Mouse (Mus musculus) forebrain, postnatal 0 days (tissue): Measurements from ENCODE around the gene Jpt2. TPM values are rescaled to one million over a fixed set of nuclear protein-coding genes. Genes with fewer than 3 reads are reported as not detected.

Source experiments
- ATAC-seq: fragments of 200-750 bp; cut with Nextera tagmentation; 2 replicates; pipeline ENCODE4 v1.8.0; 2017; ENCODE audit warnings: mild to moderate bottlenecking, moderate library complexity
- DNase-seq: peaks from one replicate; pipeline ENCODE4 v3.0.0-alpha.2; 2015
- H3K27ac ChIP-seq: fragments of 300-500 bp; sonication (generic); 2 replicates; pipeline ENCODE4 v1.5.1; 2014; ENCODE audit warnings: low read depth, mild to moderate bottlenecking, antibody characterized with exemption, low read length, moderate library complexity, mixed read lengths
- H3K27me3 ChIP-seq: fragments of 300-500 bp; sonication (generic); 2 replicates; pipeline ENCODE4 v1.6.1; 2014; ENCODE audit warnings: mild to moderate bottlenecking, low read length, mixed read lengths; ENCODE audit not compliant: insufficient read depth
- H3K36me3 ChIP-seq: fragments of 300-500 bp; sonication (generic); 2 replicates; pipeline ENCODE4 v1.6.1; 2014; ENCODE audit warnings: mild to moderate bottlenecking, moderate library complexity; ENCODE audit not compliant: insufficient read depth
- H3K4me1 ChIP-seq: fragments of 300-500 bp; sonication (generic); 2 replicates; pipeline ENCODE4 v1.6.1; 2014; ENCODE audit warnings: antibody characterized with exemption; ENCODE audit not compliant: insufficient read depth
- H3K4me2 ChIP-seq: fragments of 300-500 bp; sonication (generic); 2 replicates; pipeline ENCODE4 v1.6.1; 2014; ENCODE audit warnings: low read depth, mild to moderate bottlenecking, moderate library complexity
- H3K4me3 ChIP-seq: fragments of 300-500 bp; sonication (generic); 2 replicates; pipeline ENCODE4 v1.5.1; 2014; ENCODE audit warnings: low read depth, low read length, mixed read lengths
- H3K9ac ChIP-seq: fragments of 300-500 bp; sonication (generic); 2 replicates; pipeline ENCODE4 v1.6.1; 2014; ENCODE audit warnings: mild to moderate bottlenecking
- H3K9me3 ChIP-seq: fragments of 300-500 bp; sonication (generic); 2 replicates; pipeline ENCODE4 v1.6.1; 2016; ENCODE audit warnings: low read length
- CTCF ChIP-seq: sonication (generic); IDR thresholded peaks from 2 replicates; pipeline ENCODE4 v1.5.1; 2016; ENCODE audit warnings: antibody characterized with exemption, control low read depth, low read depth
- WGBS: fragments of 180-500 bp; shearing (Covaris S2); extraction: QIAGEN DNeasy Blood & Tissue Kit; methylation state at CpG from one replicate; pipeline ENCODE4 v1.1.7; 2014; 5-methylcytosine and 5-hydroxymethylcytosine counted together
- polyA plus RNA-seq: library from polyadenylated mRNA; unstranded; fragments of >200 nt; fragmentation: Nextera tagmentation; extraction: Ambion mirVana; gene quantifications from 2 replicates; pipeline ENCODE4 v1.2.1, GENCODE M21; 2015
- total RNA-seq: library from RNA; depleted of rRNA; stranded (reverse); fragments of >200 nt; gene quantifications from 2 replicates; pipeline ENCODE4 v1.2.3, GENCODE M21; 2014; rRNA removed

Jpt2 gene
- total RNA-seq: 52.3 and 64.7 TPM in 2 replicates
- polyA plus RNA-seq: 46.2 and 58.4 TPM in 2 replicates

GRCm38 (mm10) chr17:24960135-24960851, at the start of gene Jpt2:
TSS of gene Jpt2 (minus strand) at chr17:24960689.
- H3K27me3 ChIP-seq: no peaks in the 10 kb centered on the region
- peak within 1 kb of the TSS; percentile 63 for H3K9ac ChIP-seq
- H3K4me2 ChIP-seq: peak within 1 kb of the TSS; percentile 57
- DNase-seq (peak; percentile 99), ATAC-seq (peak; percentile 100)
- H3K4me3 ChIP-seq: peak within 1 kb of the TSS; percentile 87
- H3K4me1 ChIP-seq: peaks cover 8% of the 10 kb centered on the region; the same call in 1 of the 2 replicates
- peaks cover 36% of the 10 kb centered on the region for H3K36me3 ChIP-seq
- H3K9me3 ChIP-seq: no peaks in the 10 kb centered on the region
- peak; percentile 67 for TF ChIP-seq CTCF
- under 1% methylated on average over 57 of the region's 59 CpGs for WGBS
- peak within 1 kb of the TSS; percentile 85 for H3K27ac ChIP-seq

- Histone ChIP-seq H3K4me2 (no peak overlapping the region), H3K9ac (no peak overlapping the region), H3K4me3 (no peak overlapping the region), H3K36me3 (peaks cover 41% of the 10 kb centered on the region), H3K9me3 (no peaks in the 10 kb centered on the region), H3K27me3 (no peaks in the 10 kb centered on the region), H3K4me1 (no peaks in the 10 kb centered on the region), H3K27ac (no peak overlapping the region)
- DNase-seq: no peak
- ATAC-seq: no peak
- TF ChIP-seq CTCF: no peak
Measured at GRCm38 (mm10) chr17:25007480-25007879, 47.0 kb upstream of the Jpt2 start.

GRCm38 (mm10) chr17:25005102-25005501, 44.6 kb upstream of the Jpt2 start:
- no peak for TF ChIP-seq CTCF
- H3K9ac ChIP-seq: no peak overlapping the region
- DNase-seq (no peak), ATAC-seq (no peak)
- no peaks in the 10 kb centered on the region for H3K9me3 ChIP-seq
- H3K27ac ChIP-seq: no peak overlapping the region
- no peak overlapping the region for H3K4me2 ChIP-seq
- H3K4me3 ChIP-seq: no peak overlapping the region
- no peaks in the 10 kb centered on the region for H3K27me3 ChIP-seq
- 99% methylated on average over 3 of the region's 3 CpGs for WGBS
- no peaks in the 10 kb centered on the region for H3K4me1 ChIP-seq
- H3K36me3 ChIP-seq: peaks cover 40% of the 10 kb centered on the region

- peaks cover 82% of the 10 kb centered on the region for H3K36me3 ChIP-seq
- no peak for ATAC-seq
- 93% methylated on average over 6 of the region's 6 CpGs for WGBS
Measured at GRCm38 (mm10) chr17:24994721-24995120, 34.2 kb upstream of the Jpt2 start.

GRCm38 (mm10) chr17:24987221-24987620, 26.7 kb upstream of the Jpt2 start:
- H3K4me3 ChIP-seq: no peak overlapping the region
- WGBS: 95% methylated on average over 6 of the region's 6 CpGs
- no peak for TF ChIP-seq CTCF
- no peak for ATAC-seq
- no peaks in the 10 kb centered on the region for H3K4me1 ChIP-seq
- no peaks in the 10 kb centered on the region for H3K27me3 ChIP-seq
- H3K27ac ChIP-seq: no peak overlapping the region
- H3K9ac ChIP-seq: no peak overlapping the region
- peaks cover 84% of the 10 kb centered on the region for H3K36me3 ChIP-seq
- H3K4me2 ChIP-seq: no peak overlapping the region
- no peak for DNase-seq
- no peaks in the 10 kb centered on the region for H3K9me3 ChIP-seq

More at GRCm38 (mm10) chr17:24994721-24995120, 34.2 kb upstream of the Jpt2 start:
- H3K9me3 ChIP-seq: no peaks in the 10 kb centered on the region
- no peaks in the 10 kb centered on the region for H3K27me3 ChIP-seq
- no peak overlapping the region for H3K4me3 ChIP-seq
- DNase-seq: no peak
- no peak overlapping the region for H3K27ac ChIP-seq
- H3K9ac ChIP-seq: no peak overlapping the region
- TF ChIP-seq CTCF: no peak
- no peaks in the 10 kb centered on the region for H3K4me1 ChIP-seq
- H3K4me2 ChIP-seq: no peak overlapping the region

GRCm38 (mm10) chr17:24960852-24961715, 595 bp upstream of the Jpt2 start:
- no peak for DNase-seq
- 13% methylated on average over 21 of the region's 21 CpGs for WGBS

More at GRCm38 (mm10) chr17:24960852-24961715, 595 bp upstream of the Jpt2 start:
- Histone ChIP-seq H3K27me3 (no peaks in the 10 kb centered on the region), H3K36me3 (peaks cover 37% of the 10 kb centered on the region), H3K4me3 (peak overlapping the region; percentile 87), H3K4me2 (peak overlapping the region; percentile 57), H3K4me1 (peaks cover 8% of the 10 kb centered on the region; the same call in 1 of the 2 replicates), H3K27ac (no peak overlapping the region), H3K9me3 (no peaks in the 10 kb centered on the region), H3K9ac (peak overlapping the region; percentile 10; the same call in 1 of the 2 replicates)
- no peak for TF ChIP-seq CTCF
- peak; percentile 27 for ATAC-seq
